Mouse (Mus musculus) inflammation-experienced regulatory T-cells, adult 6 months (primary cell): ENCODE data around the gene Slc15a3. TPM values are rescaled to one million over a fixed set of nuclear protein-coding genes. Genes with fewer than 3 reads are reported as not detected.

Experiments
- polyA plus RNA-seq, 3 experiments: library from polyadenylated mRNA; unstranded; fragments of 100-300 nt; shearing (Covaris generic); gene quantifications; one replicate each; pipeline ENCODE4 v1.2.1; 2017

The Slc15a3 gene
- polyA plus RNA-seq, 3 experiments from 2014 or later: 3.2 to 16.7 (median 3.3) TPM

Other genes starting within 250 kb of the Slc15a3 start
- 100 to 1,000 TPM in 2 of 3 experiments, 10 to 100 TPM in 1; 94.0 to 107 (median 105) TPM for gene Ddb1, start 234.4 kb upstream of the Slc15a3 start, polyA plus RNA-seq
- gene Tkfc, start 234.1 kb upstream of the Slc15a3 start, polyA plus RNA-seq: 10 to 100 TPM in 1 of 3 experiments, 1 to 10 TPM in 2; 8.4 to 10.7 (median 9.5) TPM
- under 1 TPM in 1 of 3 experiments, not detected in 2; 0.79 TPM for gene Vwce, start 205.5 kb upstream of the Slc15a3 start, polyA plus RNA-seq
- gene Pga5, start 161.7 kb upstream of the Slc15a3 start, polyA plus RNA-seq: not detected
- 10 to 100 TPM; 11.4 to 15.9 (median 14.1) TPM for gene Vps37c, start 151.0 kb upstream of the Slc15a3 start, polyA plus RNA-seq
- gene Cd5, start 100.7 kb upstream of the Slc15a3 start, polyA plus RNA-seq: 100 to 1,000 TPM; 355 to 487 (median 480) TPM
- gene Cd6, start 9.7 kb upstream of the Slc15a3 start, polyA plus RNA-seq: 100 to 1,000 TPM; 356 to 569 (median 520) TPM
- 1 to 10 TPM in 1 of 3 experiments, under 1 TPM in 1, not detected in 1; 0.86 to 1.0 TPM for gene Tmem132a, start 30.2 kb downstream of the Slc15a3 start, polyA plus RNA-seq
- 10 to 100 TPM; 55.3 to 75.6 (median 64.7) TPM for gene Tmem109, start 42.3 kb downstream of the Slc15a3 start, polyA plus RNA-seq
- 10 to 100 TPM in 2 of 3 experiments, 1 to 10 TPM in 1; 6.2 to 26.0 (median 20.2) TPM for gene Prpf19, start 55.5 kb downstream of the Slc15a3 start, polyA plus RNA-seq
- not detected for gene Zp1, start 80.9 kb downstream of the Slc15a3 start, polyA plus RNA-seq
- gene Ptgdr2, start 97.4 kb downstream of the Slc15a3 start, polyA plus RNA-seq: under 1 TPM in 1 of 3 experiments, not detected in 2; 0.22 TPM
- gene Ccdc86, start 109.5 kb downstream of the Slc15a3 start, polyA plus RNA-seq: 1 to 10 TPM; 7.7 to 9.0 (median 7.9) TPM
- not detected for gene Ms4a10, start 134.9 kb downstream of the Slc15a3 start, polyA plus RNA-seq
- not detected for gene Ms4a15, start 153.5 kb downstream of the Slc15a3 start, polyA plus RNA-seq
- not detected for gene Ms4a18, start 178.3 kb downstream of the Slc15a3 start, polyA plus RNA-seq
- gene Ms4a8a, start 241.4 kb downstream of the Slc15a3 start, polyA plus RNA-seq: under 1 TPM in 1 of 3 experiments, not detected in 2; 0.54 TPM